11 mouse cellular contexts compared by ENCODE assay signal in the genomic region with DNA sequence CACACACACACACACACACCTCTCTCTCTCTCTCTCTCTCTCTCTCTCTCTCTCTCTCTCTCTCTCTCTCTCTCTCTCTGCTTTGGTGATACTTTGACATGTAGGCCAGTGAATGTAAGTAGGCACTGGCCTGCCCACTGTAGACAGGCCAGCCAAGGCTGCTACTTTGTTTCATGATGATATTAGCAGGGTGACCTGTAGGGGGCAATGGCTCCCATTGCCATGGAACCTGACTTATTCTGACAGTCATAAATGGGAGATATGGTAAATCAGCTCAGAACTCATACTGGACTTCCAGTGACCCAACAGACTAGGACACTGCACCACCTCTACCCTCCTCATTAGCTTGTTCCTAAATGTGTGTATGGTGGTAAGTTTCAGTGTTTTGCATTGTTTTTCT.
DNase-seq lines count a peak whose midpoint lies in the region; ATAC-seq and TF ChIP-seq lines count a peak whose summit lies in the region.
"Had no signal": no experiment of that assay in that cellular context is flagged by ENCODE, and none has a peak within 500 bp of the region (broad histone marks: within the 10 kb centered on the region; RNA-seq: fewer than 3 reads in every experiment).

No protein-coding gene starts in this region.

- no peak overlapping the region for H3K4me2 ChIP-seq in hindbrain, embryonic 14.5 days (replicated peaks)
- no peak overlapping the region for H3K4me2 ChIP-seq in hindbrain, embryonic 16.5 days (ENCODE audit: low read length)
- H3K4me2 ChIP-seq in midbrain, postnatal 0 days (ENCODE audit: low read depth, low read length, poor library complexity, severe bottlenecking): no peak overlapping the region
- H3K4me2 ChIP-seq: embryonic facial prominence, embryonic 15.5 days; heart, embryonic 13.5 days; lung, embryonic 15.5 days had no signal

- no peak for ATAC-seq in hindbrain, embryonic 14.5 days (ENCODE audit: low FRiP score)
- ATAC-seq in hindbrain, embryonic 16.5 days: no peak
- ATAC-seq in midbrain, postnatal 0 days (ENCODE audit: low FRiP score): no peak
- ATAC-seq in erythroblast, adult 5-6 weeks (replicated peaks; ENCODE audit: low FRiP score, poor library complexity, severe bottlenecking): no peak

- no peak overlapping the region for H3K9ac ChIP-seq in hindbrain, embryonic 14.5 days
- H3K9ac ChIP-seq in hindbrain, embryonic 16.5 days (ENCODE audit: low read depth, low read length): no peak overlapping the region
- no peak overlapping the region for H3K9ac ChIP-seq in midbrain, postnatal 0 days (replicated peaks; ENCODE audit: low read length, poor library complexity, severe bottlenecking)
- H3K9ac ChIP-seq: embryonic facial prominence, embryonic 15.5 days; heart, embryonic 13.5 days; lung, embryonic 15.5 days had no signal

- DNase-seq in hindbrain, embryonic 14.5 days (ENCODE audit: low spot score): no peak
- no peak for DNase-seq in midbrain, postnatal 0 days (ENCODE audit: low spot score)
- no peak for DNase-seq in midbrain, embryonic 10.5 days (ENCODE audit: low spot score)
- DNase-seq in brain, embryonic 14.5 days (ENCODE audit: low read depth): no peak
- DNase-seq in kidney, adult 11 months: no peak
- DNase-seq: thymus, postnatal 25 days had no signal

- H3K27ac ChIP-seq in hindbrain, embryonic 14.5 days: 0 out of 2 replicates have a peak overlapping the region, but pooled peaks have one; percentile 24
- no peak overlapping the region for H3K27ac ChIP-seq in hindbrain, embryonic 16.5 days (ENCODE audit: low read depth, low read length)
- H3K27ac ChIP-seq in midbrain, postnatal 0 days (ENCODE audit: low read depth, low read length): no peak overlapping the region
- no peak overlapping the region for H3K27ac ChIP-seq in midbrain, embryonic 10.5 days (replicated peaks)
- H3K27ac ChIP-seq: embryonic facial prominence, embryonic 15.5 days; heart, embryonic 13.5 days; lung, embryonic 15.5 days had no signal

- H3K36me3 ChIP-seq in hindbrain, embryonic 14.5 days (replicated peaks; ENCODE audit: control insufficient read depth, insufficient read depth): no peaks in the 10 kb centered on the region
- no peaks in the 10 kb centered on the region for H3K36me3 ChIP-seq in hindbrain, embryonic 16.5 days (ENCODE audit: control insufficient read depth, insufficient read depth, low read length)
- no peaks in the 10 kb centered on the region for H3K36me3 ChIP-seq in midbrain, postnatal 0 days (ENCODE audit: insufficient read depth, low read length)
- H3K36me3 ChIP-seq in midbrain, embryonic 10.5 days: no peaks in the 10 kb centered on the region
- H3K36me3 ChIP-seq: embryonic facial prominence, embryonic 15.5 days; heart, embryonic 13.5 days; lung, embryonic 15.5 days had no signal

- H3K27me3 ChIP-seq in hindbrain, embryonic 14.5 days (ENCODE audit: control insufficient read depth, insufficient read depth, low read length): no peaks in the 10 kb centered on the region
- H3K27me3 ChIP-seq in hindbrain, embryonic 16.5 days (replicated peaks; ENCODE audit: control insufficient read depth, insufficient read depth, low read length): no peaks in the 10 kb centered on the region
- no peaks in the 10 kb centered on the region for H3K27me3 ChIP-seq in midbrain, postnatal 0 days (ENCODE audit: insufficient read depth, low read length)
- no peaks in the 10 kb centered on the region for H3K27me3 ChIP-seq in midbrain, embryonic 10.5 days (ENCODE audit: low read depth, poor library complexity, severe bottlenecking)
- H3K27me3 ChIP-seq: embryonic facial prominence, embryonic 15.5 days; heart, embryonic 13.5 days; lung, embryonic 15.5 days had no signal

- no peaks in the 10 kb centered on the region for H3K9me3 ChIP-seq in hindbrain, embryonic 14.5 days (ENCODE audit: control insufficient read depth, low read length)
- H3K9me3 ChIP-seq in hindbrain, embryonic 16.5 days (ENCODE audit: control insufficient read depth, low read length): no peaks in the 10 kb centered on the region
- no peaks in the 10 kb centered on the region for H3K9me3 ChIP-seq in midbrain, postnatal 0 days (ENCODE audit: low read length)
- H3K9me3 ChIP-seq in midbrain, embryonic 10.5 days (replicated peaks): no peaks in the 10 kb centered on the region
- H3K9me3 ChIP-seq: embryonic facial prominence, embryonic 15.5 days; heart, embryonic 13.5 days; lung, embryonic 15.5 days had no signal

- peak; percentile 26 for TF ChIP-seq CTCF in midbrain, postnatal 0 days (IDR thresholded peaks at IDR 0.05)
- TF ChIP-seq CTCF in brain, embryonic 14.5 days (IDR thresholded peaks at IDR 0.05; ENCODE audit: borderline replicate concordance, extremely low read depth, insufficient read depth, insufficient read length): peak; percentile 30; the same call in 1 of the 2 replicates

- H3K4me1 ChIP-seq in hindbrain, embryonic 14.5 days (replicated peaks; ENCODE audit: control insufficient read depth, insufficient read depth, low read length): peaks cover 7% of the 10 kb centered on the region; the same call in 1 of the 2 replicates
- H3K4me1 ChIP-seq in hindbrain, embryonic 16.5 days (ENCODE audit: control insufficient read depth, insufficient read depth, low read depth, low read length): no peaks in the 10 kb centered on the region
- no peaks in the 10 kb centered on the region for H3K4me1 ChIP-seq in midbrain, postnatal 0 days (ENCODE audit: insufficient read depth, low read length)
- H3K4me1 ChIP-seq in midbrain, embryonic 10.5 days: peaks cover 5% of the 10 kb centered on the region; the same call in 1 of the 2 replicates
- H3K4me1 ChIP-seq: embryonic facial prominence, embryonic 15.5 days; heart, embryonic 13.5 days; lung, embryonic 15.5 days had no signal

- no peak for TF ChIP-seq POLR2A in brain, embryonic 14.5 days (IDR thresholded peaks at IDR 0.05; ENCODE audit: borderline replicate concordance, extremely low read depth, insufficient read depth, insufficient read length, poor library complexity, severe bottlenecking)

- H3K4me3 ChIP-seq in hindbrain, embryonic 14.5 days (replicated peaks; ENCODE audit: low read length): no peak overlapping the region
- H3K4me3 ChIP-seq in hindbrain, embryonic 16.5 days (ENCODE audit: low read length): no peak overlapping the region
- H3K4me3 ChIP-seq in midbrain, postnatal 0 days (ENCODE audit: low read depth, low read length): no peak overlapping the region
- no peak overlapping the region for H3K4me3 ChIP-seq in midbrain, embryonic 10.5 days
- H3K4me3 ChIP-seq: embryonic facial prominence, embryonic 15.5 days; heart, embryonic 13.5 days; lung, embryonic 15.5 days had no signal
